Mouse (Mus musculus): ENCODE measurements around the gene Nt5c2.

GRCm38 (mm10) chr19:47006321-47006720 is 8.6 kb downstream of the Nt5c2 start:
- TF ChIP-seq CTCF (IDR thresholded peaks at IDR 0.05; ENCODE audit: extremely low read depth, insufficient read depth, insufficient read length, insufficient replicate concordance) (no peak), POLR2A (IDR thresholded peaks at IDR 0.05; ENCODE audit: low read depth, low read length) (no peak)

All from spleen, adult 2 months (tissue).